Comparison of ENCODE assay signal across 27 mouse cellular contexts in the genomic region with DNA sequence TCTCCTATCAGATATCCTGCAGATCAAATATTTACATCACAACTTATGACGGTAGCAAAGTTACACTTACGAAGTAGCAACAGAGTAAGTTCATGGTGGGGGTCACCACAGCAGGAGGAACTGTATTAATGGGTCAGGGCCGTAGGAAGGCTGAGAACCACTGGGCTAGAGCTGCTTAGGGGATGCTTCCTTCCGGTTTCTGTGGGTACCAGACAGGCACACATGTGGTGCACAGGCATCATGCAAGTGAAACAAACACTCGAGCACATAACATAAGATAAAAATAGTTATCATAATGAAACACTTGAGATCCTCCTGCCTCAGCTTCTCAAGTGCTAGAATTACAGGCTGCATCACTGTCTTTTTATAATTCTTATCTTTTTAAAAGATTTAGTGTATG.
"Had no signal": no experiment of that assay in that cellular context is flagged by ENCODE, and none has a peak within 500 bp of the region (broad histone marks: within the 10 kb centered on the region; RNA-seq: fewer than 3 reads in every experiment).

No protein-coding gene starts in this region.

- ATAC-seq: hindbrain, embryonic 16.5 days; intestine, embryonic 16.5 days had no signal

- H3K9me3 ChIP-seq: heart, embryonic 13.5 days; heart, embryonic 15.5 days; hindbrain, embryonic 10.5 days; hindbrain, embryonic 12.5 days; kidney, embryonic 15.5 days; limb, embryonic 10.5 days; limb, embryonic 12.5 days; liver, embryonic 13.5 days; liver, embryonic 15.5 days had no signal

- H3K27me3 ChIP-seq: heart, embryonic 13.5 days; heart, embryonic 15.5 days; hindbrain, embryonic 12.5 days; kidney, embryonic 15.5 days; limb, embryonic 12.5 days; liver, embryonic 13.5 days; liver, embryonic 15.5 days had no signal

- H3K9ac ChIP-seq: heart, embryonic 13.5 days; heart, embryonic 15.5 days; hindbrain, embryonic 12.5 days; hindbrain, embryonic 14.5 days; kidney, embryonic 15.5 days; limb, embryonic 12.5 days; liver, embryonic 13.5 days; liver, embryonic 15.5 days had no signal

- H3K27ac ChIP-seq: gastrocnemius, adult 2 months; heart, embryonic 13.5 days; heart, embryonic 15.5 days; hindbrain, embryonic 10.5 days; hindbrain, embryonic 12.5 days; hindbrain, embryonic 14.5 days; kidney, postnatal 0 days; left cerebral cortex, adult 2 months; limb, embryonic 10.5 days; limb, embryonic 12.5 days; liver, embryonic 13.5 days had no signal

- H3K36me3 ChIP-seq: heart, embryonic 13.5 days; heart, embryonic 15.5 days; hindbrain, embryonic 10.5 days; hindbrain, embryonic 12.5 days; kidney, embryonic 15.5 days; limb, embryonic 10.5 days; limb, embryonic 12.5 days; liver, embryonic 13.5 days; liver, embryonic 15.5 days had no signal

- DNase-seq: gastrocnemius, adult 2 months; gastrocnemius, postnatal 10 days; gastrocnemius, postnatal 25 days; heart, adult 18-20 months; heart, postnatal 14 days; heart, postnatal 4 days; kidney, adult 11 months; kidney, adult 2 months; kidney, adult 9 months; kidney, postnatal 14 days; kidney, postnatal 36 days; layer of hippocampus, adult 9-11 months; liver; liver, embryonic 13.5 days had no signal

- H3K4me3 ChIP-seq: gastrocnemius, adult 2 months; heart, embryonic 13.5 days; heart, embryonic 15.5 days; hindbrain, embryonic 10.5 days; hindbrain, embryonic 12.5 days; kidney, embryonic 15.5 days; left cerebral cortex, adult 2 months; limb, embryonic 10.5 days; limb, embryonic 12.5 days; liver, embryonic 13.5 days; liver, embryonic 15.5 days had no signal
